Mouse (Mus musculus) monocyte, adult 2 months (primary cell): ENCODE data around the gene Psmg4.

ENCODE experiments used
- DNase-seq, 2 experiments: peaks; one replicate each; pipeline ENCODE4 v3.0.0; 2022; ENCODE audit warnings: low spot score in 2 of 2, low read depth in 1 of 2

Gene Psmg4

GRCm38 (mm10) chr13:34162491-34163303 is at the start of gene Psmg4:
Gene Psmg4, plus strand, starts transcription at chr13:34162964.
- peak; percentile 71 to 94 for DNase-seq

GRCm38 (mm10) chr13:34113086-34113485 is 49.7 kb upstream of the Psmg4 start:
- no peak for DNase-seq

GRCm38 (mm10) chr13:34114654-34115053 is 48.1 kb upstream of the Psmg4 start:
- no peak for DNase-seq

- no peak for DNase-seq
Observed at GRCm38 (mm10) chr13:34116508-34116907, 46.3 kb upstream of the Psmg4 start.

GRCm38 (mm10) chr13:34118816-34119215 is 43.9 kb upstream of the Psmg4 start:
- DNase-seq, result no peak

GRCm38 (mm10) chr13:34119406-34119805 is 43.4 kb upstream of the Psmg4 start:
- no peak for DNase-seq

GRCm38 (mm10) chr13:34120536-34120935 is 42.2 kb upstream of the Psmg4 start:
- no peak for DNase-seq

- DNase-seq, result no peak
Observed at GRCm38 (mm10) chr13:34125711-34126110, 37.1 kb upstream of the Psmg4 start.

- DNase-seq, result no peak
Observed at GRCm38 (mm10) chr13:34128276-34129114, 34.3 kb upstream of the Psmg4 start.

- DNase-seq, result no peak
Observed at GRCm38 (mm10) chr13:34129485-34130225, 33.1 kb upstream of the Psmg4 start.

GRCm38 (mm10) chr13:34130226-34130731 is 32.5 kb upstream of the Psmg4 start, which contains the start of gene Tubb2b:
Gene Tubb2b, minus strand, starts transcription at chr13:34130466.
- DNase-seq, result no peak

- DNase-seq, result no peak
Observed at GRCm38 (mm10) chr13:34131011-34131707, 31.6 kb upstream of the Psmg4 start.

GRCm38 (mm10) chr13:34131708-34132060 is 31.1 kb upstream of the Psmg4 start:
- DNase-seq, result no peak

GRCm38 (mm10) chr13:34132299-34132698 is 30.5 kb upstream of the Psmg4 start:
- DNase-seq, result no peak

- no peak for DNase-seq
Observed at GRCm38 (mm10) chr13:34132875-34133274, 29.9 kb upstream of the Psmg4 start.

- no peak for DNase-seq
Observed at GRCm38 (mm10) chr13:34133326-34134071, 29.3 kb upstream of the Psmg4 start.

GRCm38 (mm10) chr13:34134276-34134675 is 28.5 kb upstream of the Psmg4 start:
- DNase-seq, result no peak

- no peak for DNase-seq
Observed at GRCm38 (mm10) chr13:34136605-34137004, 26.2 kb upstream of the Psmg4 start.

GRCm38 (mm10) chr13:34143389-34143788 is 19.4 kb upstream of the Psmg4 start:
- no peak for DNase-seq

- DNase-seq, result no peak
Observed at GRCm38 (mm10) chr13:34146916-34147315, 15.8 kb upstream of the Psmg4 start.
